Mouse (Mus musculus) monocyte, adult 5-6 weeks (primary cell): ENCODE measurements at regions not wholly inside any gene's neighbourhood (a gene's known extent, or its start where the extent isn't known, plus 50 kb on each side); places are given as distances from the start of the nearest gene placed in this dataset.
"Not testable (repeated sequence)": the region's sequence is repeated elsewhere in the genome, so short reads cannot be mapped to it uniquely, and the experiment has no call there.

Experiments used
- ATAC-seq: fragments of 153-309, 156-312 bp; replicated peaks from 2 replicates; pipeline ENCODE4 v1.8.0; 2017; ENCODE audit warnings: mild to moderate bottlenecking; ENCODE audit not compliant: low TSS enrichment, insufficient number of reproducible peaks, severe bottlenecking, poor library complexity, low FRiP score

GRCm38 (mm10) chr2:135525779-135526178, 133.0 kb upstream of the Plcb4 start:
- ATAC-seq, result no peak

GRCm38 (mm10) chr2:135529619-135530018, 129.2 kb upstream of the Plcb4 start:
- ATAC-seq, result no peak

GRCm38 (mm10) chr2:135536303-135536871, 122.4 kb upstream of the Plcb4 start:
- ATAC-seq, result no peak

- no peak for ATAC-seq
Measured at GRCm38 (mm10) chr2:135538022-135538421, 120.8 kb upstream of the Plcb4 start.

DNA sequence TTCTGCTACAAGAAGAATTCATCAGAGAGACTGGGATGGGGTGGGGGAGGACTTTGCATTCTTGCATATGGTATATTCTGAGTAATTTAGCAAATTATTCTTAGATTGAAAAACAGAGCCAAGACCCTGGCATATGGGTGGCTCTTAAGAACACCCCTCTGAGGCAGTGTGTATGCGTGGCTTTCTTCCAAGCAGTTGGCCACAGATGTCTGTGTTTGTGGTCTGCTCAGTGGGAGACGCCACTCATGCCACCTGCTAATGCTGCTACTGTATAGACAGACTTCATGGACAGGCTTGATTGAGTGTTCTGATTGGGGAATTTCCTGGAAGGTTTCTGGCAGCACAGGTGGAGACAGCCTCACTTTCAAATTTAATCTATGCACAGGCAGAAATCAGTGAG, 117.8 kb upstream of the Plcb4 start:
- ATAC-seq, result no peak

- ATAC-seq, result no peak
Measured at GRCm38 (mm10) chr2:135541930-135542329, 116.9 kb upstream of the Plcb4 start.

- ATAC-seq, result no peak
Measured at GRCm38 (mm10) chr2:135544882-135545281, 113.9 kb upstream of the Plcb4 start.

DNA sequence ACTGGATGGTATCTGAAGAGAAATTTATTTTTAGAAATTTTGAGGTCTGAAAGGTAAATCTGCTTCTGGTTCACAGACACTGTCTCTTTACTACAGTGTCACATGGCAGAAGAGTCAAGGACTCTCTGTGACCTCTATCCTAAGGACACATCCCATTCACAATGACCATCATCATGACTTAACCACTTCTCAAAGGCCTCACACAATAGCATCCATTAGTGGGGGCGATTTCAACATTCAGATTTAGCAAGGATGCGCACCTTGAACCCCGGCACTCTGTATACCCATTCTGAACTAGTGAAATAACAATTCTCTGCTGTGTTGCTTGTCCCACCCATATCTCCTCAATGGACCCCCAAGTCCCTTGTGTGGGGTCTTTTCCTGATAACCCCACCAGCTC, 110.8 kb upstream of the Plcb4 start:
- ATAC-seq, result no peak

DNA sequence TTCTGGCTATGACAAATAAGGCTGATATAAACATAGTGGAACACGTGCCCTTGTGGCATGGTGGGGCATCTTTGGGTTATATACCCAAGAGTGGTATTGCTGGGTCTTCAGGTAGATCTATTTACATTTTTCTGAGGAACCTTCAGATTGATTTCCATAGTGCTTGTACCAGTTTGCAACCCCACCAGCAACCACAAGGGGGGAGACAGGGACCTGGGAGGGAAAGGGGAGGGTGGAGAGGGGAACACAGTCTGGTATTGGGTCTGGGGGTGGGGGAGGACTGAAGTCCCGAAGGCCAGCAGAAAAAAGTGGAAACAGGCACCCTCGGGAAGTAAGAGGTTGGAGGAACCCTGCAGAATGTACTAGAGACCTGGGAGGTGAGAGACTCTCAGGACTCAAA, 105.8 kb upstream of the Plcb4 start:
- ATAC-seq, result no peak

GRCm38 (mm10) chr2:135558026-135558425, 100.8 kb upstream of the Plcb4 start:
- not testable (repeated sequence) for ATAC-seq

- ATAC-seq, result no peak
Measured at GRCm38 (mm10) chr2:135559328-135559727, 99.5 kb upstream of the Plcb4 start.

DNA sequence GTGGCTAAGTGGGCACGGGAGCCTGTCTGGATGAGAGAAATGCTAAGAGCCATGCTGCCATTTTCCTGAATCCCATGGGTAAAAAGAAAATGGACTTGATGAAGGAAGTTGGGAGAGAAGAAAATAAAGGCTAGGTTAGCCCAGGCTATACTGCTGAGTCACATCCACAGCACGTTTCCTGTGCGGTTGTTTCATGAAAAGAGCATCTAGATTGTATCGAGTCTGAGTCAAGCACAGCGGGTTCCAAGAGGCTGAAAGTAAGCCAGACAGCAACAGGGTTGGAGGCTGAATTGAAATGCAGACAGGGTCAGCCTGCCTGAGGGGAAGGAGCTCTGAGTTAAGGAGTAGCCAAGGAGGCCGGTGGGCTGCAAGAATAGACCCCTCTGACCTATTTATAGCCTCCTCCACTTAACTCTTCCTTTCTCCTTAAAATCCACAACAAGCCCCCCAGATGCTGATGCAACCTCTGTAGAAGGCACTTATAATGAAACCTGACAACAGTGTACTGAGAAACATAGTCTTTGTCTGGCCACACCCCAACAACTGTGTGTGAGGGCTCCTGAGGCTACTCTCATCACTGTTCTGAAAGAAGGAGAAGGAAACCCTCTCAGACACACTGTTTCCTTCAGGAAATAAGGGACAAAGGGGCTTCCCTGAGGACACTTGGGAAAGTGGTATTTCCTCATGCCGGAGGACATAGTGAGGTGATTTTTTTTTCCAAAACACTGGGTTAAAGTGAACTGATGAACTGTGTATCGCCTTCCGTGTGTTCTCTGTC, 98.7 kb upstream of the Plcb4 start:
- ATAC-seq, result no peak

GRCm38 (mm10) chr2:135560856-135561255, 98.0 kb upstream of the Plcb4 start:
- no peak for ATAC-seq

- no peak for ATAC-seq
Measured at GRCm38 (mm10) chr2:135561716-135562115, 97.1 kb upstream of the Plcb4 start.

- ATAC-seq, result 0 out of 2 replicates have a peak, but pooled peaks have one; percentile 54
Measured at GRCm38 (mm10) chr2:135562140-135562890, 96.5 kb upstream of the Plcb4 start.

- no peak for ATAC-seq
Measured at GRCm38 (mm10) chr2:135564231-135564630, 94.6 kb upstream of the Plcb4 start.

DNA sequence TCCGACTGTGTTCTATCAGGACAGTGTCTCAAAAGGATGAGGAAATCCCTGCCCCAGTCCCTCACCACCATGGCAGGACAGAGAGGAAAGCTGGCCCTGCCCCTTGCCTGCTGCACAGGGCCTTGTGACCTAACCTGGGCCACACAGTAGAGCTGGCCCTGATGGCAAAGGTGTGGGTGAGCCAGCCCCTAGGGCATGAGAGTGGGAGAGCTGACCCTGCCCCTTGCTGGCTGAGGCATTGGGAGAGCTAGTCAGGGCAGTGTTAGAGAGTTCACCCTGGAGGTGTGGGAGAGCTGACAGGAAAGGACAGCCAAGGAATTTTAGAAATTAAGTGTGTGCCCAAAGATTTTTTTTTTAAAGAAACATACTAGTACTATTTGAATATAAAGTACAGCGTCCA, 90.5 kb upstream of the Plcb4 start:
- no peak for ATAC-seq

- ATAC-seq, result no peak
Measured at GRCm38 (mm10) chr2:135571599-135571998, 87.2 kb upstream of the Plcb4 start.

DNA sequence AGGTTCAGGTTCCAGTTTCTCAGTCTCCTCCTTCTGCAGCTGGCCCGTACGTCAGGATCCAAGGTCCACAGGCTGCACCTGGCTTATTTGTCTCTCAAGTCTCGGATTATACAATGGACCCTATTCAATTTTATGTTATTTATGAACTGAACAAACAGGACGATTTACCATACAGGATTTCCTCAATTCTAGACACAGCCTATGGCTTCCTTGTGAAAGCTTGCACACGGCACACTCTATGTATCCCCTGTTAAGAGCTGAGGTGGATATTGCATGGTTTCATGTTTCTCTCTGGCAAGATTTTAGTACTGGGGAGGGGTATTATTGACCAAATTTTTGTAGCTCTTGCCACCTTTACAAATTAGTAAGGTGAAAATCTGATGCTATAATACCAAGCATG, 81.6 kb upstream of the Plcb4 start:
- no peak for ATAC-seq

- ATAC-seq, result no peak
Measured at GRCm38 (mm10) chr2:135578135-135578534, 80.7 kb upstream of the Plcb4 start.
